Mouse (Mus musculus): ENCODE results near the gene Rhno1. TPM values are rescaled to one million over a fixed set of nuclear protein-coding genes. Genes with fewer than 3 reads are reported as not detected.

Rhno1 gene
- total RNA-seq, 1 experiment: 31.1 TPM

- TF ChIP-seq CHD2 (IDR thresholded peaks at IDR 0.05; ENCODE audit: low read depth, low read length): no peak
- TF ChIP-seq ZNF384 (IDR thresholded peaks at IDR 0.05; ENCODE audit: low read depth, low read length): no peak
- no peak for TF ChIP-seq ZC3H11A (IDR thresholded peaks at IDR 0.05; ENCODE audit: borderline replicate concordance, low read depth, low read length)
- peaks cover 9% of the 10 kb centered on the region; the same call in 1 of the 2 replicates for H3K36me3 ChIP-seq (ENCODE audit: control insufficient read depth, insufficient read depth, low read length, poor library complexity, severe bottlenecking)
- no peaks in the 10 kb centered on the region for H3K9me3 ChIP-seq (ENCODE audit: control insufficient read depth, insufficient read depth, low read depth, low read length)
- no peak overlapping the region for H3K27ac ChIP-seq (ENCODE audit: insufficient read depth, low read depth, low read length, poor library complexity, severe bottlenecking)
- H3K4me3 ChIP-seq (ENCODE audit: insufficient read depth in 1 of 2, low read depth in 1 of 2, low read length in 2 of 2, poor library complexity in 1 of 2, severe bottlenecking in 1 of 2): no peak overlapping the region
- no peak for DNase-seq (ENCODE audit: low read depth, low spot score)
- peaks cover 0 to 3% of the 10 kb centered on the region in 2 experiments; a peak in 1 of 4 replicates for H3K4me1 ChIP-seq (ENCODE audit: control insufficient read depth in 2 of 2, insufficient read depth in 2 of 2, low read length in 2 of 2, poor library complexity in 1 of 2)
- in situ Hi-C loops (cut with MboI; ENCODE audit: low sequenced_read_pairs in 2 of 2, unreplicated experiment in 2 of 2): no loop called here
- no peak overlapping the region for H3K9ac ChIP-seq (ENCODE audit: insufficient read depth, low read depth, low read length, poor library complexity, severe bottlenecking)
These were observed 13.0 kb downstream of the Rhno1 start for GRCm38 (mm10) chr6:128349711-128350110.

GRCm38 (mm10) chr6:128346782-128347181, 15.9 kb downstream of the Rhno1 start:
- Histone ChIP-seq H3K36me3 (ENCODE audit: control insufficient read depth, insufficient read depth, low read length, poor library complexity, severe bottlenecking) (peaks cover 9% of the 10 kb centered on the region; the same call in 1 of the 2 replicates), H3K4me1 (ENCODE audit: control insufficient read depth in 2 of 2, insufficient read depth in 2 of 2, low read length in 2 of 2, poor library complexity in 1 of 2) (0 out of 4 replicates have a peak, but pooled peaks cover 2 to 3% of the 10 kb centered on the region in 2 experiments), H3K27ac (ENCODE audit: insufficient read depth, low read depth, low read length, poor library complexity, severe bottlenecking) (no peak overlapping the region), H3K9ac (ENCODE audit: insufficient read depth, low read depth, low read length, poor library complexity, severe bottlenecking) (no peak overlapping the region), H3K4me3 (ENCODE audit: insufficient read depth in 1 of 2, low read depth in 1 of 2, low read length in 2 of 2, poor library complexity in 1 of 2, severe bottlenecking in 1 of 2) (no peak overlapping the region), H3K9me3 (ENCODE audit: control insufficient read depth, insufficient read depth, low read depth, low read length) (no peaks in the 10 kb centered on the region)
- no peak for TF ChIP-seq ZNF384 (IDR thresholded peaks at IDR 0.05; ENCODE audit: low read depth, low read length)
- TF ChIP-seq MAFK (IDR thresholded peaks at IDR 0.05; ENCODE audit: insufficient read depth, low read depth, low read length): no peak
- TF ChIP-seq HCFC1 (IDR thresholded peaks at IDR 0.05; ENCODE audit: borderline replicate concordance, insufficient read depth, low read length): no peak
- no peak for TF ChIP-seq CHD2 (IDR thresholded peaks at IDR 0.05; ENCODE audit: low read depth, low read length)
- TF ChIP-seq ZC3H11A (IDR thresholded peaks at IDR 0.05; ENCODE audit: borderline replicate concordance, low read depth, low read length): no peak
- in situ Hi-C loops (cut with MboI; ENCODE audit: low sequenced_read_pairs in 2 of 2, unreplicated experiment in 2 of 2): no loop called here
- DNase-seq (ENCODE audit: low read depth, low spot score): no peak

- H3K9me3 ChIP-seq (ENCODE audit: control insufficient read depth, insufficient read depth, low read depth, low read length): no peaks in the 10 kb centered on the region
- TF ChIP-seq CHD2 (IDR thresholded peaks at IDR 0.05; ENCODE audit: low read depth, low read length) (no peak), MAFK (IDR thresholded peaks at IDR 0.05; ENCODE audit: insufficient read depth, low read depth, low read length) (no peak), HCFC1 (IDR thresholded peaks at IDR 0.05; ENCODE audit: borderline replicate concordance, insufficient read depth, low read length) (no peak), ZNF384 (IDR thresholded peaks at IDR 0.05; ENCODE audit: low read depth, low read length) (no peak), ZC3H11A (IDR thresholded peaks at IDR 0.05; ENCODE audit: borderline replicate concordance, low read depth, low read length) (no peak)
- 0 out of 4 replicates have a peak, but pooled peaks cover 2 to 3% of the 10 kb centered on the region in 2 experiments for H3K4me1 ChIP-seq (ENCODE audit: control insufficient read depth in 2 of 2, insufficient read depth in 2 of 2, low read length in 2 of 2, poor library complexity in 1 of 2)
- DNase-seq (ENCODE audit: low read depth, low spot score): no peak
- in situ Hi-C loops (cut with MboI; ENCODE audit: low sequenced_read_pairs in 2 of 2, unreplicated experiment in 2 of 2): no loop called here
- H3K36me3 ChIP-seq (ENCODE audit: control insufficient read depth, insufficient read depth, low read length, poor library complexity, severe bottlenecking): peaks cover 2% of the 10 kb centered on the region; the same call in 1 of the 2 replicates
- H3K9ac ChIP-seq (ENCODE audit: insufficient read depth, low read depth, low read length, poor library complexity, severe bottlenecking): no peak overlapping the region
- H3K4me3 ChIP-seq (ENCODE audit: insufficient read depth in 1 of 2, low read depth in 1 of 2, low read length in 2 of 2, poor library complexity in 1 of 2, severe bottlenecking in 1 of 2): no peak overlapping the region
- no peak overlapping the region for H3K27ac ChIP-seq (ENCODE audit: insufficient read depth, low read depth, low read length, poor library complexity, severe bottlenecking)
These were observed 17.1 kb downstream of the Rhno1 start for GRCm38 (mm10) chr6:128345623-128346022.

- in situ Hi-C loops (cut with MboI; ENCODE audit: low sequenced_read_pairs in 2 of 2, unreplicated experiment in 2 of 2): no loop called here
- H3K4me3 ChIP-seq (ENCODE audit: insufficient read depth in 1 of 2, low read depth in 1 of 2, low read length in 2 of 2, poor library complexity in 1 of 2, severe bottlenecking in 1 of 2): no peak overlapping the region
- TF ChIP-seq HCFC1 (IDR thresholded peaks at IDR 0.05; ENCODE audit: borderline replicate concordance, insufficient read depth, low read length): no peak
- TF ChIP-seq ZC3H11A (IDR thresholded peaks at IDR 0.05; ENCODE audit: borderline replicate concordance, low read depth, low read length): no peak
- no peak for TF ChIP-seq CHD2 (IDR thresholded peaks at IDR 0.05; ENCODE audit: low read depth, low read length)
- no peak for TF ChIP-seq ZNF384 (IDR thresholded peaks at IDR 0.05; ENCODE audit: low read depth, low read length)
- TF ChIP-seq MAFK (IDR thresholded peaks at IDR 0.05; ENCODE audit: insufficient read depth, low read depth, low read length): no peak
These were observed 20.6 kb downstream of the Rhno1 start for GRCm38 (mm10) chr6:128341956-128342723.

More at GRCm38 (mm10) chr6:128341956-128342723, 20.6 kb downstream of the Rhno1 start:
- Histone ChIP-seq H3K36me3 (ENCODE audit: control insufficient read depth, insufficient read depth, low read length, poor library complexity, severe bottlenecking) (no peaks in the 10 kb centered on the region), H3K9ac (ENCODE audit: insufficient read depth, low read depth, low read length, poor library complexity, severe bottlenecking) (no peak overlapping the region), H3K9me3 (ENCODE audit: control insufficient read depth, insufficient read depth, low read depth, low read length) (no peaks in the 10 kb centered on the region), H3K27ac (ENCODE audit: insufficient read depth, low read depth, low read length, poor library complexity, severe bottlenecking) (no peak overlapping the region), H3K4me1 (ENCODE audit: control insufficient read depth in 2 of 2, insufficient read depth in 2 of 2, low read length in 2 of 2, poor library complexity in 1 of 2) (peaks cover 3 to 14% of the 10 kb centered on the region in 2 experiments; a peak in 2 of 4 replicates)
- no peak for DNase-seq (ENCODE audit: low read depth, low spot score)

All from ES-E14 (cell line).